Mouse (Mus musculus): ENCODE data around the gene Mgat2. TPM values are rescaled to one million over a fixed set of nuclear protein-coding genes. Genes with fewer than 3 reads are reported as not detected.

Gene Mgat2
- polyA plus RNA-seq, 1 experiment from 2014 or later: 56.9 TPM

GRCm38 (mm10) chr12:69220613-69221277, 36.8 kb downstream of the Mgat2 start:
- 88% methylated on average over 19 of the region's 19 CpGs for whole genome bisulfite sequencing
- H3K4me1 ChIP-seq: no peaks in the 10 kb centered on the region
- peaks cover 47% of the 10 kb centered on the region for H3K36me3 ChIP-seq
- H3K27ac ChIP-seq: no peak overlapping the region
- no peak for ATAC-seq (ENCODE audit: insufficient number of reproducible peaks, insufficient read depth, low FRiP score, low TSS enrichment)
- H3K27me3 ChIP-seq: no peaks in the 10 kb centered on the region
- H3K4me2 ChIP-seq (replicated peaks): no peak overlapping the region
- H3K9me3 ChIP-seq: no peaks in the 10 kb centered on the region
- H3K9ac ChIP-seq: no peak overlapping the region
- no peak overlapping the region for H3K4me3 ChIP-seq

- Histone ChIP-seq H3K9me3 (no peaks in the 10 kb centered on the region), H3K27ac (peak within 1 kb of the TSS; percentile 90), H3K4me3 (peak within 1 kb of the TSS; percentile 63), H3K27me3 (no peaks in the 10 kb centered on the region), H3K9ac (peak within 1 kb of the TSS; percentile 60), H3K4me2 (replicated peaks) (peak within 1 kb of the TSS; percentile 51), H3K4me1 (no peaks in the 10 kb centered on the region), H3K36me3 (peaks cover 6% of the 10 kb centered on the region; the same call in 1 of the 2 replicates)
- under 1% methylated on average over 37 of the region's 37 CpGs for whole genome bisulfite sequencing
- peak; percentile 86 for ATAC-seq (ENCODE audit: insufficient number of reproducible peaks, insufficient read depth, low FRiP score, low TSS enrichment)
Observed at GRCm38 (mm10) chr12:69227776-69228466, 44.0 kb downstream of the Mgat2 start, which contains the start of gene Pole2. Pole2 (minus strand) TSS chr12:69228195.

GRCm38 (mm10) chr12:69229251-69229650, 45.3 kb downstream of the Mgat2 start:
- Histone ChIP-seq H3K4me3 (no peak overlapping the region), H3K4me2 (replicated peaks) (no peak overlapping the region), H3K27ac (no peak overlapping the region), H3K36me3 (peaks cover under 1% of the 10 kb centered on the region; the same call in 1 of the 2 replicates), H3K9me3 (no peaks in the 10 kb centered on the region), H3K4me1 (no peaks in the 10 kb centered on the region), H3K27me3 (no peaks in the 10 kb centered on the region), H3K9ac (no peak overlapping the region)
- no peak for ATAC-seq (ENCODE audit: insufficient number of reproducible peaks, insufficient read depth, low FRiP score, low TSS enrichment)
- 62% methylated on average over 2 of the region's 2 CpGs for WGBS

- no peaks in the 10 kb centered on the region for H3K36me3 ChIP-seq
- no peaks in the 10 kb centered on the region for H3K9me3 ChIP-seq
- no peak overlapping the region for H3K27ac ChIP-seq
- H3K27me3 ChIP-seq: no peaks in the 10 kb centered on the region
- peaks cover 3% of the 10 kb centered on the region; the same call in 1 of the 2 replicates for H3K4me1 ChIP-seq
- ATAC-seq (ENCODE audit: insufficient number of reproducible peaks, insufficient read depth, low FRiP score, low TSS enrichment): no peak
- H3K4me3 ChIP-seq: no peak overlapping the region
- no peak overlapping the region for H3K4me2 ChIP-seq (replicated peaks)
- no peak overlapping the region for H3K9ac ChIP-seq
- 88% methylated on average over 6 of the region's 6 CpGs for WGBS
Observed at GRCm38 (mm10) chr12:69235782-69236181, 51.8 kb downstream of the Mgat2 start.

Small RNA genes within 50 kb of the gene (microRNA-seq; reads per million reads assigned to microRNA genes)
- not detected for gene Gm47287
- gene Gm47295: 0.91 reads per million

Other genes with a start within 250 kb of the Mgat2 start
- gene Rps29, start 25.0 kb upstream of the Mgat2 start, polyA plus RNA-seq (2016; fragmentation: Nextera tagmentation; extraction: Ambion mirVana): 1,602 and 1,617 TPM in 2 replicates
- 23.6 and 23.9 TPM in 2 replicates for gene Lrr1, start 15.3 kb upstream of the Mgat2 start, polyA plus RNA-seq (2016; fragmentation: Nextera tagmentation; extraction: Ambion mirVana)
- gene Rpl36al, start 74 bp upstream of the Mgat2 start, polyA plus RNA-seq (2016; fragmentation: Nextera tagmentation; extraction: Ambion mirVana): 491 and 498 TPM in 2 replicates
- 31.3 and 37.5 TPM in 2 replicates for gene Gm49383, start 12.9 kb downstream of the Mgat2 start, polyA plus RNA-seq (2016; fragmentation: Nextera tagmentation; extraction: Ambion mirVana)
- 14.6 and 15.0 TPM in 2 replicates for gene Dnaaf2, start 14.3 kb downstream of the Mgat2 start, polyA plus RNA-seq (2016; fragmentation: Nextera tagmentation; extraction: Ambion mirVana)
- 29.7 and 37.8 TPM in 2 replicates for gene Gm49384, start 20.1 kb downstream of the Mgat2 start, polyA plus RNA-seq (2016; fragmentation: Nextera tagmentation; extraction: Ambion mirVana)
- 25.8 and 26.7 TPM in 2 replicates for gene Pole2, start 44.0 kb downstream of the Mgat2 start, polyA plus RNA-seq (2016; fragmentation: Nextera tagmentation; extraction: Ambion mirVana)
- 5.6 and 7.5 TPM in 2 replicates for gene Klhdc1, start 57.0 kb downstream of the Mgat2 start, polyA plus RNA-seq (2016; fragmentation: Nextera tagmentation; extraction: Ambion mirVana)
- 199 and 203 TPM in 2 replicates for gene Klhdc2, start 112.5 kb downstream of the Mgat2 start, polyA plus RNA-seq (2016; fragmentation: Nextera tagmentation; extraction: Ambion mirVana)
- gene Nemf, start 173.0 kb downstream of the Mgat2 start, polyA plus RNA-seq (2016; fragmentation: Nextera tagmentation; extraction: Ambion mirVana): 94.1 and 95.4 TPM in 2 replicates
- 68.5 and 72.2 TPM in 2 replicates for gene Arf6, start 188.0 kb downstream of the Mgat2 start, polyA plus RNA-seq (2016; fragmentation: Nextera tagmentation; extraction: Ambion mirVana)
- 2.4 and 3.7 TPM in 2 replicates for gene Gm9887, start 188.3 kb downstream of the Mgat2 start, polyA plus RNA-seq (2016; fragmentation: Nextera tagmentation; extraction: Ambion mirVana)

Data from embryonic facial prominence, embryonic 12.5 days (tissue).